In the genomic region with DNA sequence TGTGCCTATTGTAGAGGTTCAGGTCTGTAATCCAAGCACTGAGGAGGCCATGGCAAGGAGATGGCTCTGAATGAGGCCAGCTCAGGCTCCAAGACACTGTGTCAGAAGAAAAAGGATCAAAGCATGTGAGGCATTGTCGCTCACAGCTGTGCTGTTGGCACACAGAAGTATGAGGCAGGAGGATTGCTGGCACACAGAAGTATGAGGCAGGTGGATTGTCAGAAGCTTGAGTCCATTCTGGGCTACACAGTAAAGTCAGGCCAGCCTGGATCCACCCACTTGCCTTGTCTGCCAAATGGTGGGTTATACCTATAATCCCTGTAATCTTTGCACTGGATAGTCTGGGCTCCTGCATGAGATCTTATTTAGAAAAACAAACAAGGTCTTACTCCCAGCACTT, we compare ENCODE assay signal across 12 mouse cellular contexts.
"Had no signal": no experiment of that assay in that cellular context is flagged by ENCODE, and none has a peak within 500 bp of the region (broad histone marks: within the 10 kb centered on the region; RNA-seq: fewer than 3 reads in every experiment).

No protein-coding gene starts in this region.

- H3K27me3 ChIP-seq: kidney, embryonic 15.5 days; liver, embryonic 13.5 days had no signal

- H3K4me2 ChIP-seq: kidney, embryonic 15.5 days; liver, embryonic 13.5 days; midbrain, embryonic 11.5 days had no signal

- H3K9me3 ChIP-seq: kidney, embryonic 15.5 days; liver, embryonic 13.5 days had no signal

- DNase-seq: kidney, postnatal 10 days; kidney, postnatal 36 days; layer of hippocampus, postnatal 36 days; liver, embryonic 13.5 days; lung, adult 2 months; lung, postnatal 14 days; lung, postnatal 4 days; midbrain, embryonic 14.5 days; thymus, postnatal 25 days had no signal

- H3K9ac ChIP-seq: kidney, embryonic 15.5 days; liver, embryonic 13.5 days had no signal

- H3K4me3 ChIP-seq: kidney, embryonic 15.5 days; left cerebral cortex, adult 2 months; liver, embryonic 13.5 days had no signal

- H3K27ac ChIP-seq: kidney, embryonic 15.5 days; left cerebral cortex, adult 2 months; liver, embryonic 13.5 days had no signal

- H3K4me1 ChIP-seq: kidney, embryonic 15.5 days; liver, embryonic 13.5 days had no signal
